Mouse (Mus musculus) limb, embryonic 14.5 days (tissue): ENCODE measurements around the gene Mrpl49. TPM values are rescaled to one million over a fixed set of nuclear protein-coding genes. Genes with fewer than 3 reads are reported as not detected.

Experiments
- ATAC-seq: fragments of 200-750 bp; cut with Nextera tagmentation; 2 replicates; pipeline ENCODE4 v1.8.0; 2017; ENCODE audit warnings: low read depth, moderate number of reproducible peaks, moderate TSS enrichment; ENCODE audit not compliant: low FRiP score
- DNase-seq: peaks from one replicate; pipeline ENCODE4 v3.0.0-alpha.2; 2015; ENCODE audit warnings: low spot score
- H3K27ac ChIP-seq: fragments of 300-500 bp; sonication (generic); replicated peaks from 2 replicates; pipeline ENCODE4 v1.5.1; 2014; ENCODE audit warnings: low read depth, mild to moderate bottlenecking, low read length, moderate library complexity, mixed read lengths
- H3K27me3 ChIP-seq: fragments of 300-500 bp; sonication (generic); 2 replicates; pipeline ENCODE4 v1.6.1; 2014; ENCODE audit warnings: low read length, mixed read lengths; ENCODE audit not compliant: control insufficient read depth, insufficient read depth
- H3K36me3 ChIP-seq: fragments of 300-500 bp; sonication (generic); 2 replicates; pipeline ENCODE4 v1.6.1; 2014; ENCODE audit warnings: mild to moderate bottlenecking, low read length, moderate library complexity, mixed read lengths; ENCODE audit not compliant: control insufficient read depth, insufficient read depth
- H3K4me1 ChIP-seq: fragments of 300-500 bp; sonication (generic); 2 replicates; pipeline ENCODE4 v1.6.1; 2014; ENCODE audit warnings: antibody characterized with exemption, low read length, mixed read lengths; ENCODE audit not compliant: control insufficient read depth, insufficient read depth
- H3K4me2 ChIP-seq: fragments of 300-500 bp; sonication (generic); replicated peaks from 2 replicates; pipeline ENCODE4 v1.6.1; 2014; ENCODE audit warnings: low read depth, mild to moderate bottlenecking, low read length, moderate library complexity; ENCODE audit not compliant: severe bottlenecking
- H3K4me3 ChIP-seq: fragments of 300-500 bp; sonication (generic); replicated peaks from 2 replicates; pipeline ENCODE4 v1.5.1; 2014; ENCODE audit warnings: low read length
- H3K9ac ChIP-seq: fragments of 300-500 bp; sonication (generic); 2 replicates; pipeline ENCODE4 v1.6.1; 2014; ENCODE audit warnings: mild to moderate bottlenecking, low read depth, low read length, moderate library complexity; ENCODE audit not compliant: severe bottlenecking
- H3K9me3 ChIP-seq: fragments of 300-500 bp; sonication (generic); 2 replicates; pipeline ENCODE4 v1.6.1; 2016; ENCODE audit warnings: low read length; ENCODE audit not compliant: control insufficient read depth
- POLR2A ChIP-seq: fragments of 200-500 bp; IDR thresholded peaks from 2 replicates; pipeline ENCODE4 v1.8.0; 2012; ENCODE audit warnings: inconsistent platforms, mild to moderate bottlenecking, moderate library complexity, borderline replicate concordance; ENCODE audit not compliant: insufficient read depth, insufficient read length; ENCODE audit errors: extremely low read depth
- WGBS: fragments of 180-500 bp; shearing (Covaris S2); extraction: QIAGEN DNeasy Blood & Tissue Kit; methylation state at CpG from one replicate; pipeline ENCODE4 v1.1.7; 2014; 5-methylcytosine and 5-hydroxymethylcytosine counted together
- polyA plus RNA-seq, 2 experiments: library from polyadenylated mRNA; depleted of rRNA in 1 of 2; stranded (reverse) in 1 of 2; unstranded in 1 of 2; fragments of >200 nt; fragmentation: Nextera tagmentation in 1 of 2; extraction: Ambion mirVana in 1 of 2; gene quantifications; 2 replicates each; pipeline versions ENCODE4 v1.2.1 to v1.2.3; 2012 to 2014

Gene Mrpl49
- polyA plus RNA-seq, 2 experiments, result 54.8 to 75.3 TPM

DNA sequence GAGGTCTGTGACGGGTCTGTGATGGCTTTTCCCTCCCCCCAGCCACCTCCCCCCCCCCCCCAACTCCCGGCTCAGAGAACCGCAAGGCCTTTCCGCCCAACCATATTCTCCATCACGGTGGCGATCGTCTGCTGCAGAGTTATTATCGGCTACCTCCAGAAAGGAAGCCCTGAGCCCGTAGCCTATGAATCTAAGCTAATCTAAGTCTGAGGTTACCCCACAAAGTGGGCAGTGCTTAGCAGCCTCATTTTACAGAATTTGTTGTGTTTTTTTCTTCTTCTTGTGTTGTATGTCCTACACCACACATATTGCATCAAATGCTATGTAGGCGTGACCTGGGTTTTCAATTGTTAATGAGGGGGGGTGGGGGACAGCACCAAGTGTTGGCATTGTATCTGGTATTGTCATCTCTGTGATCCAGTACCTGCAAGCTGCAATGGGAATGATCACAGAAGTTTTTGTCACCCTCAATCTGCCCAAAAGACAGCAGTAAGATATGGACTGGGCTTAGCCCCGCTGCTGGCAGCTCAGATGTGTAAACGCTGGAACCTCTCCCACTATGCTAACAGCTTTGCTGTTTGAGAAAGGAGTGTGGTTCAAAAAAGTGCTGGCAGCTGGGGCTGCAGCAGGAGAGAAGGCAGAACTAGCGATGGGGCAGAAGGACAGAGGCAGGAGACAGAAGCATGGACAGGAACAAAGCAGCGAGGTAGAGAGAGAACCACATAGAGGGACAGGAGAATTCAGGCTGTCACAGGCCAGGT is 26.9 kb downstream of the Mrpl49 start:
- DNase-seq (no peak), ATAC-seq (no peak)
- no peak overlapping the region for H3K4me3 ChIP-seq
- H3K9me3 ChIP-seq, result no peaks in the 10 kb centered on the region
- 68% methylated on average over 14 of the region's 14 CpGs for WGBS
- H3K27me3 ChIP-seq, result no peaks in the 10 kb centered on the region
- TF ChIP-seq POLR2A, result no peak
- H3K27ac ChIP-seq, result no peak overlapping the region
- no peaks in the 10 kb centered on the region for H3K4me1 ChIP-seq
- H3K9ac ChIP-seq, result no peak overlapping the region
- H3K36me3 ChIP-seq, result no peaks in the 10 kb centered on the region
- no peak overlapping the region for H3K4me2 ChIP-seq

DNA sequence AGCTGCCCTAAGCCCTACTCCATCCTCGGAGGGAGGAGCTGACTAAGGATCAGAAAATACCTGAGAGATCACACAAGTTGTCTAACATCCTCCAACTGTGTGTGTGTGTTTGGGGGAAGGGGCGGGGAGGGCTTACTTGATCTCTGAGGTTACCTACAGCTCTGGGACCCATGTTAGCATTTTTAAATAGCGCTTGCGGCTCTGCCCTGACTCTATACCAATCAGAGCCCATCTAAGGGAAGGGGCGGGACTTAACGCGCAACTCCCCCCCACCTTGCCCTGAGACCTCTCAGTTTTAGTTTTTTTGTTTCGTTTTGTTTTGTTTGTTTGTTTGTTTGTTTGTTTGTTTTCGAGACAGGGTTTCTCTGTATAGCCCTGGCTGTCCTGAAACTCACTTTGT is 28.2 kb downstream of the Mrpl49 start:
- Histone ChIP-seq H3K9me3 (no peaks in the 10 kb centered on the region), H3K27ac (no peak overlapping the region), H3K4me1 (no peaks in the 10 kb centered on the region), H3K4me3 (no peak overlapping the region), H3K36me3 (no peaks in the 10 kb centered on the region), H3K4me2 (no peak overlapping the region), H3K9ac (no peak overlapping the region), H3K27me3 (no peaks in the 10 kb centered on the region)
- WGBS, result 79% methylated on average over 9 of the region's 9 CpGs
- no peak for TF ChIP-seq POLR2A
- DNase-seq (no peak), ATAC-seq (no peak)

DNA sequence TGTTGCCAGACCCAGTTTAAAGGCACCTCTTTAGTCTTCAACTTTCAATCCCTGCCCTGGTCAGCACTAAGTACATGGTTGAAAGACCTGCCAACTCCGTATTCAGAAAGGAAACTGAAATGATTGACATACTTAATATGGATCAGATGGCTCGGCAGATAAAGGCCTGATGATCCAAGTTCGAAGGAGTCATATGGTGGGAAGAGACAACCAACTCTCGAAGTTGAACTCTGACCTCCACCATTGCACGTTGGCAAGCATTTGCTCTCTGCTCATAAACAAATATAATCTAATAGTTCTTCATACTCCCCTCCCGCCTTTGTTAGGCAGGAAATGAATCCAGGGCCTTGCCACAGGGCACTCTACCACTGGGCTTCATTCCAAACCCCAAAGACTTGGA is 28.6 kb downstream of the Mrpl49 start:
- Histone ChIP-seq H3K27ac (no peak overlapping the region), H3K36me3 (no peaks in the 10 kb centered on the region), H3K9ac (no peak overlapping the region), H3K27me3 (no peaks in the 10 kb centered on the region), H3K4me3 (no peak overlapping the region), H3K9me3 (no peaks in the 10 kb centered on the region), H3K4me1 (no peaks in the 10 kb centered on the region), H3K4me2 (no peak overlapping the region)
- ATAC-seq (no peak), DNase-seq (no peak)
- no peak for TF ChIP-seq POLR2A
- 83% methylated on average over 6 of the region's 6 CpGs for WGBS

DNA sequence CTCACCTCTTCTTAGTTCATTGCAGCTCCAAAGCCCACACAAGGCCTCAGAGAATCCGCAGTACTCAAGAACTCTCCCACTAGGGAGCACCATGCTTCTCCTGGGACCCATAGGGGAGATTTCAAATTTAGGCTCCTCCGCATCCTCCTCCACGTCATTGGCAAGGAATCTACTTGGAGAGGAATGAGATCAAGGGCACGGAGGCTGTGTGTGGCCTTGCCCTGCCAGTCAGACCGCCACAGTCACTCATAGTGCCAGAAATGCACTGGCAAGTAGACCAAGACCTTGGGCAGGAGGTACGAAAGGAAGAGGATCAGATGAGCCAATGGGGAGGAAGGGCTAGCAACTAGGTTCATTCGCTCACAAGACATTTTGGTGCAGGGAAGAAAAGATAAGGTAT is 33.7 kb downstream of the Mrpl49 start:
- Histone ChIP-seq H3K4me1 (no peaks in the 10 kb centered on the region), H3K27ac (no peak overlapping the region), H3K9ac (no peak overlapping the region), H3K4me3 (no peak overlapping the region), H3K9me3 (no peaks in the 10 kb centered on the region), H3K27me3 (no peaks in the 10 kb centered on the region), H3K36me3 (no peaks in the 10 kb centered on the region), H3K4me2 (no peak overlapping the region)
- no peak for ATAC-seq
- 79% methylated on average over 7 of the region's 7 CpGs for WGBS
- DNase-seq, result no peak
- no peak for TF ChIP-seq POLR2A

DNA sequence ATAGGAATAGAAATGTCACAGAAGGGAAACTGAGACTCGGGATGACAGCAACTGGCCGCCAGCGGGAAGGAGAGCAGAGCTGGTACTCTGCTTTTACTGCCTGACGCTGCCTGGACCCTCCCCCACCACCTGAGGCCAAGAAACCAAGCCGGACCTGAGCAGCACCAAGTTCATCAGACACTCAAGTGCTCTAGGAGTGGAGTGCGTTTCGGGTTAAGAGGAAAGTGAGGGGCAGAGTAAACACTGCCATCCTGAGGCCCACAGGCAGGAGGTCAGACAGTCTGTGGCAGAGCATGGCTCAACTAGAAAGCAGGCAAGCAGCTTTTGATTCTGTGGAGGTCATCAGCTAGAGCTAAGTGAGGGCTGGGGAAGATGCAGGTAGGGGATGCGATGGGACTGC is 34.5 kb downstream of the Mrpl49 start:
- no peak overlapping the region for H3K9ac ChIP-seq
- H3K27ac ChIP-seq, result no peak overlapping the region
- no peaks in the 10 kb centered on the region for H3K36me3 ChIP-seq
- no peaks in the 10 kb centered on the region for H3K9me3 ChIP-seq
- TF ChIP-seq POLR2A, result no peak
- DNase-seq (no peak), ATAC-seq (no peak)
- no peak overlapping the region for H3K4me3 ChIP-seq
- H3K4me2 ChIP-seq, result no peak overlapping the region
- no peaks in the 10 kb centered on the region for H3K27me3 ChIP-seq
- WGBS, result 52% methylated on average over 8 of the region's 8 CpGs
- no peaks in the 10 kb centered on the region for H3K4me1 ChIP-seq

DNA sequence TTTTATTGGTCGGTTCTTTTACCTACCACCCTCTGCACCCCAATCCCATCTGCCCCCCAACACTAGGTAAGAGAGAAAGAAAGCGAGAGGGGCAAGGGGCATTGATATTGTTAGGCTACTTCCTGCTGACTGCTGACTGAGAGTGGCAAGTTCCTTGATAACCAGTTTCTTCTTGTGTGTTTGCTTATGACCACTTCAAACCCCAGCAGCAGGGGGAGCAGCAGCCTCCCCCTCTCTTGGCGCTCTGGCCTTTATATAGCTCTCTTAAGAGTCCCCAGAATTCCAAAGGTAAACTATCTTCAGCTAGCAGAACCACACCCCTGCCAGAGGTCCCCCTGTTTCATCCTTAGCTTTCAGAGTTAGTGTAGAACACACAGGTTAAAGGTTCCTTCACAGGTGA is 37.3 kb downstream of the Mrpl49 start:
- ATAC-seq (no peak), DNase-seq (no peak)
- H3K4me3 ChIP-seq, result no peak overlapping the region
- H3K27ac ChIP-seq, result no peak overlapping the region
- WGBS, result 49% methylated on average over 3 of the region's 3 CpGs
- H3K4me1 ChIP-seq, result peaks cover 5% of the 10 kb centered on the region; the same call in 1 of the 2 replicates
- no peak for TF ChIP-seq POLR2A
- H3K27me3 ChIP-seq, result no peaks in the 10 kb centered on the region
- no peaks in the 10 kb centered on the region for H3K36me3 ChIP-seq
- H3K4me2 ChIP-seq, result no peak overlapping the region
- H3K9me3 ChIP-seq, result no peaks in the 10 kb centered on the region
- no peak overlapping the region for H3K9ac ChIP-seq
